Mouse (Mus musculus) limb, embryonic 15.5 days (tissue): Measurements from ENCODE around the gene Endou. TPM values are rescaled to one million over a fixed set of nuclear protein-coding genes. Genes with fewer than 3 reads are reported as not detected.

ENCODE experiments used
- ATAC-seq: fragments of 200-750 bp; cut with Nextera tagmentation; 2 replicates; pipeline ENCODE4 v1.8.0; 2017; ENCODE audit warnings: low read depth, moderate TSS enrichment; ENCODE audit not compliant: insufficient number of reproducible peaks, low FRiP score, low TSS enrichment
- H3K27ac ChIP-seq: fragments of 300-500 bp; sonication (generic); 2 replicates; pipeline ENCODE4 v1.5.1; 2015; ENCODE audit warnings: moderate library complexity, mild to moderate bottlenecking, inconsistent platforms
- H3K27me3 ChIP-seq: fragments of 300-500 bp; sonication (generic); 2 replicates; pipeline ENCODE4 v1.6.1; 2015; ENCODE audit warnings: inconsistent platforms
- H3K36me3 ChIP-seq: fragments of 300-500 bp; sonication (generic); 2 replicates; pipeline ENCODE4 v1.6.1; 2015; ENCODE audit warnings: inconsistent platforms
- H3K4me1 ChIP-seq: fragments of 300-500 bp; sonication (generic); 2 replicates; pipeline ENCODE4 v1.6.1; 2015; ENCODE audit warnings: inconsistent platforms
- H3K4me2 ChIP-seq: fragments of 300-500 bp; sonication (generic); 2 replicates; pipeline ENCODE4 v1.6.1; 2015; ENCODE audit warnings: mild to moderate bottlenecking, inconsistent platforms
- H3K4me3 ChIP-seq: fragments of 300-500 bp; sonication (generic); 2 replicates; pipeline ENCODE4 v1.5.1; 2015; ENCODE audit warnings: mild to moderate bottlenecking, inconsistent platforms
- H3K9ac ChIP-seq: fragments of 300-500 bp; sonication (generic); 2 replicates; pipeline ENCODE4 v1.6.1; 2015; ENCODE audit warnings: inconsistent platforms
- H3K9me3 ChIP-seq: fragments of 300-500 bp; sonication (generic); 2 replicates; pipeline ENCODE4 v1.6.1; 2016; ENCODE audit warnings: inconsistent platforms
- WGBS: fragments of 180-500 bp; shearing (Covaris S2); methylation state at CpG from one replicate; pipeline ENCODE4 v1.1.7; 2015; 5-methylcytosine and 5-hydroxymethylcytosine counted together
- polyA plus RNA-seq: library from polyadenylated mRNA; unstranded; fragments of >200 nt; fragmentation: Nextera tagmentation; extraction: Ambion mirVana; gene quantifications from 2 replicates; pipeline ENCODE4 v1.2.1, GENCODE M21; 2015

Gene Endou
- polyA plus RNA-seq, 1 experiment from 2014 or later: 60.0 TPM

- WGBS: 14% methylated on average over 23 of the region's 23 CpGs
- Histone ChIP-seq H3K4me1 (peaks cover 53% of the 10 kb centered on the region), H3K27ac (peak overlapping the region; percentile 78)
Observed at GRCm38 (mm10) chr15:97766594-97767279, 35.6 kb upstream of the Endou start.

GRCm38 (mm10) chr15:97766194-97766593 lies 35.1 kb upstream of the Endou start:
- Histone ChIP-seq H3K9me3 (no peaks in the 10 kb centered on the region), H3K4me1 (peaks cover 49% of the 10 kb centered on the region), H3K27me3 (0 out of 2 replicates have a peak, but pooled peaks cover 5% of the 10 kb centered on the region), H3K4me2 (peak overlapping the region; percentile 73), H3K36me3 (no peaks in the 10 kb centered on the region), H3K9ac (no peak overlapping the region), H3K27ac (no peak overlapping the region; the same call in 1 of the 2 replicates), H3K4me3 (peak overlapping the region; percentile 52)
- ATAC-seq: no peak
- WGBS: 28% methylated on average over 8 of the region's 8 CpGs

More at GRCm38 (mm10) chr15:97766594-97767279, 35.6 kb upstream of the Endou start:
- H3K36me3 ChIP-seq: no peaks in the 10 kb centered on the region
- peak overlapping the region; percentile 73 for H3K4me2 ChIP-seq
- peak overlapping the region; percentile 39; the same call in 1 of the 2 replicates for H3K9ac ChIP-seq
- 0 out of 2 replicates have a peak, but pooled peaks cover 5% of the 10 kb centered on the region for H3K27me3 ChIP-seq
- no peaks in the 10 kb centered on the region for H3K9me3 ChIP-seq
- ATAC-seq: no peak
- peak overlapping the region; percentile 52 for H3K4me3 ChIP-seq

GRCm38 (mm10) chr15:97765090-97765794 lies 34.1 kb upstream of the Endou start:
- H3K27me3 ChIP-seq: 0 out of 2 replicates have a peak, but pooled peaks cover 5% of the 10 kb centered on the region
- H3K4me2 ChIP-seq: peak overlapping the region; percentile 20; the same call in 1 of the 2 replicates
- no peak overlapping the region for H3K27ac ChIP-seq
- peaks cover 3% of the 10 kb centered on the region; the same call in 1 of the 2 replicates for H3K36me3 ChIP-seq
- no peak for ATAC-seq
- no peaks in the 10 kb centered on the region for H3K9me3 ChIP-seq
- WGBS: 49% methylated on average over 13 of the region's 13 CpGs
- 0 out of 2 replicates have a peak overlapping the region, but pooled peaks have one; percentile 2 for H3K4me3 ChIP-seq
- no peak overlapping the region for H3K9ac ChIP-seq
- H3K4me1 ChIP-seq: peaks cover 51% of the 10 kb centered on the region

GRCm38 (mm10) chr15:97764532-97764931 lies 33.4 kb upstream of the Endou start:
- Histone ChIP-seq H3K4me1 (peaks cover 51% of the 10 kb centered on the region), H3K4me2 (no peak overlapping the region), H3K9ac (no peak overlapping the region), H3K36me3 (peaks cover 8% of the 10 kb centered on the region), H3K27me3 (0 out of 2 replicates have a peak, but pooled peaks cover 5% of the 10 kb centered on the region), H3K27ac (no peak overlapping the region), H3K4me3 (no peak overlapping the region), H3K9me3 (no peaks in the 10 kb centered on the region)
- no peak for ATAC-seq
- 80% methylated on average over 2 of the region's 2 CpGs for WGBS

- no peak for ATAC-seq
- Histone ChIP-seq H3K9ac (no peak overlapping the region), H3K27ac (no peak overlapping the region), H3K27me3 (0 out of 2 replicates have a peak, but pooled peaks cover 5% of the 10 kb centered on the region), H3K36me3 (peaks cover 17% of the 10 kb centered on the region), H3K4me3 (no peak overlapping the region), H3K4me1 (peaks cover 45% of the 10 kb centered on the region), H3K9me3 (no peaks in the 10 kb centered on the region), H3K4me2 (no peak overlapping the region)
- WGBS: 57% methylated on average over 9 of the region's 9 CpGs
Observed at GRCm38 (mm10) chr15:97763256-97764049, 32.3 kb upstream of the Endou start.

GRCm38 (mm10) chr15:97762733-97763132 lies 31.6 kb upstream of the Endou start:
- 0 out of 2 replicates have a peak, but pooled peaks cover 5% of the 10 kb centered on the region for H3K27me3 ChIP-seq
- peaks cover 25% of the 10 kb centered on the region for H3K36me3 ChIP-seq
- H3K4me3 ChIP-seq: no peak overlapping the region
- no peak for ATAC-seq
- 47% methylated on average over 9 of the region's 9 CpGs for WGBS
- H3K9me3 ChIP-seq: no peaks in the 10 kb centered on the region
- no peak overlapping the region for H3K4me2 ChIP-seq
- no peak overlapping the region for H3K9ac ChIP-seq
- peaks cover 38% of the 10 kb centered on the region for H3K4me1 ChIP-seq
- no peak overlapping the region for H3K27ac ChIP-seq

GRCm38 (mm10) chr15:97761438-97761837 lies 30.3 kb upstream of the Endou start:
- Histone ChIP-seq H3K9ac (no peak overlapping the region), H3K4me1 (peaks cover 25% of the 10 kb centered on the region), H3K27ac (no peak overlapping the region), H3K4me3 (no peak overlapping the region), H3K27me3 (no peaks in the 10 kb centered on the region), H3K9me3 (no peaks in the 10 kb centered on the region), H3K4me2 (no peak overlapping the region), H3K36me3 (peaks cover 37% of the 10 kb centered on the region)
- no peak for ATAC-seq
- 52% methylated on average over 13 of the region's 13 CpGs for WGBS

- no peak for ATAC-seq
- Histone ChIP-seq H3K27ac (no peak overlapping the region), H3K4me1 (peaks cover 22% of the 10 kb centered on the region), H3K9ac (no peak overlapping the region), H3K36me3 (peaks cover 39% of the 10 kb centered on the region), H3K4me3 (no peak overlapping the region), H3K9me3 (no peaks in the 10 kb centered on the region), H3K27me3 (no peaks in the 10 kb centered on the region), H3K4me2 (no peak overlapping the region)
- 73% methylated on average over 5 of the region's 5 CpGs for WGBS
Observed at GRCm38 (mm10) chr15:97760952-97761351, 29.8 kb upstream of the Endou start.

- H3K4me3 ChIP-seq: no peak overlapping the region
- H3K27ac ChIP-seq: no peak overlapping the region
- WGBS: 91% methylated on average over 9 of the region's 9 CpGs
- no peak overlapping the region for H3K9ac ChIP-seq
- H3K27me3 ChIP-seq: no peaks in the 10 kb centered on the region
- ATAC-seq: no peak
- H3K36me3 ChIP-seq: peaks cover 39% of the 10 kb centered on the region
- no peak overlapping the region for H3K4me2 ChIP-seq
- no peaks in the 10 kb centered on the region for H3K9me3 ChIP-seq
- peaks cover 23% of the 10 kb centered on the region for H3K4me1 ChIP-seq
Observed at GRCm38 (mm10) chr15:97760006-97760405, 28.9 kb upstream of the Endou start.

- no peak overlapping the region for H3K4me3 ChIP-seq
- H3K9me3 ChIP-seq: no peaks in the 10 kb centered on the region
- H3K4me1 ChIP-seq: peaks cover 32% of the 10 kb centered on the region
- no peak for ATAC-seq
- H3K27me3 ChIP-seq: no peaks in the 10 kb centered on the region
- no peak overlapping the region for H3K9ac ChIP-seq
- no peak overlapping the region for H3K4me2 ChIP-seq
- H3K27ac ChIP-seq: no peak overlapping the region
- 52% methylated on average over 8 of the region's 8 CpGs for WGBS
- peaks cover 40% of the 10 kb centered on the region for H3K36me3 ChIP-seq
Observed at GRCm38 (mm10) chr15:97755361-97755760, 24.2 kb upstream of the Endou start.

- Histone ChIP-seq H3K27me3 (no peaks in the 10 kb centered on the region), H3K4me1 (peaks cover 38% of the 10 kb centered on the region), H3K9me3 (no peaks in the 10 kb centered on the region), H3K36me3 (peaks cover 39% of the 10 kb centered on the region), H3K4me2 (no peak overlapping the region), H3K4me3 (no peak overlapping the region), H3K27ac (no peak overlapping the region), H3K9ac (no peak overlapping the region)
- ATAC-seq: no peak
- 43% methylated on average over 6 of the region's 6 CpGs for WGBS
Observed at GRCm38 (mm10) chr15:97754476-97754875, 23.3 kb upstream of the Endou start.
